ENCODE assay signal across 8 mouse cellular contexts in the genomic region with DNA sequence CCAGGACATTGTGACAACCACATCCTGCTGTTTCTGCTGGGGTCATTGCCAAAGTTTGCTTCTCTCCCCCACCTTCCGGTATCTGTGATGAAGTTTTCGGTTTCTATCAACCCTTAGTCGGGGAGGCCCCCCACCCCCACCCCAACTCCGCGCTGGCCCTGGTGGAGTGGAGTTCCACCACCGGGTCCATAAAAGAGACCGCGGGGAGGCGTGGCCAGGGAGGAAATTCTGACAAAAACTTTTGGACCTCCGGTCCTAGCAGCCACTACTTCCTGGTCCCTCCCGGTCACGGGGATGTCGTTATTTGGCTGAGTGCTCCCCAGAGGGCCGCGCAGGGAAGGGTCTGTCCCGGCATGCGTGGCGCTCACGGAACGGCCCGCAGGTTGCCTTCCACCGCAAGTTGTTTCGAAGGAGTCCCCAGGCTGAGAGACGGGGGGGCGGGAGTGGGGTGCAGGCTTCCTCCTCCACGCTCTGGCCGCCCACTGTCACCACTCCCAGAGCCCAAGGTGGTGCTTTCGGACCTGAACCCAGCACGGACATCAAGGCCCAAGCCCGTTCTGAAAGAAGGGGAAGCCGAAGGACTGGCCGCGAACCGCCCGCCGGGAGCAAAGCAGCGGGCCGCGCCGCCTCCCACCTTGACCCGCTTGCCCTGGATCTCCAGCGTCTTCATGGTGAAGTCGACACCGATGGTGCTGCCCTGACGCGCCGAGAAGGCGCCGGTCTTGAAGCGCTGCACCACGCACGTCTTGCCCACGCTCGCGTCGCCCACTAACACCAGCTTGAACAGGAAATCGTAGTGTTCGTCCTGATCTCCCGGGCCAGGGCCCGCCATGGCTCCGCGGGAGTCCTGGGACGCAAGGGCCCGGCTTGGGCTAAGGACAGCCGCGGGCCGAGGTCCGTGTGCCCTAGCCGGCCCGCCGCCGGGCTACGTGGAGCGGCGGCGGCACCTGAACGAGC. TPM values are rescaled to one million over a fixed set of nuclear protein-coding genes. Genes with fewer than 3 reads are reported as not detected.
DNase-seq lines count a peak whose midpoint lies in the region; ATAC-seq and TF ChIP-seq lines count a peak whose summit lies in the region.

No protein-coding gene starts in this region.

- H3K4me2 ChIP-seq in forebrain, embryonic 11.5 days (ENCODE audit: low read depth, low read length, severe bottlenecking) = peak overlapping the region; percentile 92
- peak overlapping the region; percentile 73 for H3K4me2 ChIP-seq in heart, embryonic 16.5 days (ENCODE audit: low read depth, low read length)
- peak overlapping the region; percentile 72 for H3K4me2 ChIP-seq in liver, postnatal 0 days (ENCODE audit: low read depth, low read length)
- H3K4me2 ChIP-seq in neural tube, embryonic 13.5 days = peak overlapping the region; percentile 94

- ATAC-seq in forebrain, embryonic 11.5 days (replicated peaks; ENCODE audit: low FRiP score) = peak; percentile 14; the same call in 1 of the 2 replicates
- peak; percentile 6 for ATAC-seq in heart, embryonic 16.5 days (replicated peaks; ENCODE audit: extremely low read depth, insufficient read depth, low FRiP score)
- ATAC-seq in liver, postnatal 0 days = peak; percentile 18
- peak; percentile 71 for ATAC-seq in neural tube, embryonic 13.5 days (ENCODE audit: low read depth)

- H3K9ac ChIP-seq in forebrain, embryonic 11.5 days (ENCODE audit: low read length) = peak overlapping the region; percentile 66
- H3K9ac ChIP-seq in heart, embryonic 16.5 days (ENCODE audit: low read length) = peak overlapping the region; percentile 85
- peak overlapping the region; percentile 93 for H3K9ac ChIP-seq in liver, postnatal 0 days (replicated peaks)
- peak overlapping the region; percentile 85 for H3K9ac ChIP-seq in neural tube, embryonic 13.5 days

- no peaks in the 10 kb centered on the region; the same call in 1 of the 2 replicates for H3K36me3 ChIP-seq in forebrain, embryonic 11.5 days (ENCODE audit: control insufficient read depth, insufficient read depth, low read length)
- peaks cover 7% of the 10 kb centered on the region; the same call in 1 of the 2 replicates for H3K36me3 ChIP-seq in heart, embryonic 16.5 days (ENCODE audit: control insufficient read depth, insufficient read depth)
- peaks cover 16% of the 10 kb centered on the region; the same call in 1 of the 2 replicates for H3K36me3 ChIP-seq in liver, postnatal 0 days (replicated peaks; ENCODE audit: insufficient read depth, low read length)
- peaks cover 32% of the 10 kb centered on the region for H3K36me3 ChIP-seq in neural tube, embryonic 13.5 days

- no peaks in the 10 kb centered on the region for H3K9me3 ChIP-seq in forebrain, embryonic 11.5 days (ENCODE audit: control insufficient read depth, low read length)
- H3K9me3 ChIP-seq in heart, embryonic 16.5 days (replicated peaks; ENCODE audit: control insufficient read depth, low read length) = no peaks in the 10 kb centered on the region
- H3K9me3 ChIP-seq in liver, postnatal 0 days (ENCODE audit: low read length) = no peaks in the 10 kb centered on the region
- H3K9me3 ChIP-seq in neural tube, embryonic 13.5 days = no peaks in the 10 kb centered on the region

- peak; percentile 85 for DNase-seq in 416B (ENCODE audit: low read depth)
- peak; percentile 85 for DNase-seq in adrenal gland, adult 2 months
- peak; percentile 65 for DNase-seq in forebrain, embryonic 11.5 days (ENCODE audit: low spot score)
- peak; percentile 86 for DNase-seq in kidney, postnatal 14 days
- peak; percentile 87 for DNase-seq in liver, postnatal 0 days
- peak; percentile 21 for DNase-seq in telencephalon, adult 2 months (ENCODE audit: low read depth, low spot score)

- H3K27me3 ChIP-seq in forebrain, embryonic 11.5 days (ENCODE audit: control insufficient read depth, insufficient read depth, low read length) = no peaks in the 10 kb centered on the region
- no peaks in the 10 kb centered on the region for H3K27me3 ChIP-seq in heart, embryonic 16.5 days (ENCODE audit: control insufficient read depth, insufficient read depth, low read length)
- no peaks in the 10 kb centered on the region for H3K27me3 ChIP-seq in liver, postnatal 0 days (ENCODE audit: insufficient read depth, low read length)
- no peaks in the 10 kb centered on the region for H3K27me3 ChIP-seq in neural tube, embryonic 13.5 days

- no peaks in the 10 kb centered on the region; the same call in 1 of the 2 replicates for H3K4me1 ChIP-seq in forebrain, embryonic 11.5 days (replicated peaks; ENCODE audit: control insufficient read depth, insufficient read depth, low read length)
- H3K4me1 ChIP-seq in heart, embryonic 16.5 days (ENCODE audit: control insufficient read depth, insufficient read depth, low read length) = peaks cover 17% of the 10 kb centered on the region
- H3K4me1 ChIP-seq in liver, postnatal 0 days (ENCODE audit: insufficient read depth) = peaks cover 40% of the 10 kb centered on the region
- H3K4me1 ChIP-seq in neural tube, embryonic 13.5 days (replicated peaks) = peaks cover 25% of the 10 kb centered on the region

- WGBS in forebrain, embryonic 11.5 days = 1% methylated on average over 77 of the region's 77 CpGs
- WGBS in heart, embryonic 16.5 days = under 1% methylated on average over 77 of the region's 77 CpGs
- WGBS in liver, postnatal 0 days (ENCODE audit: insufficient replicate concordance) = 2% methylated on average over 77 of the region's 77 CpGs
- 1% methylated on average over 76 of the region's 77 CpGs for WGBS in neural tube, embryonic 13.5 days

- 0 out of 2 replicates have a peak overlapping the region, but pooled peaks have one; percentile 6 for H3K27ac ChIP-seq in forebrain, embryonic 11.5 days (ENCODE audit: low read depth, low read length)
- H3K27ac ChIP-seq in heart, embryonic 16.5 days (ENCODE audit: low read length) = peak overlapping the region; percentile 59
- peak overlapping the region; percentile 100 for H3K27ac ChIP-seq in liver, postnatal 0 days (ENCODE audit: low read depth)
- H3K27ac ChIP-seq in neural tube, embryonic 13.5 days (replicated peaks) = peak overlapping the region; percentile 68

- no peak for TF ChIP-seq CTCF in liver, postnatal 0 days (IDR thresholded peaks at IDR 0.05; ENCODE audit: low read depth)

- H3K4me3 ChIP-seq in forebrain, embryonic 11.5 days (ENCODE audit: low read depth, low read length) = peak overlapping the region; percentile 67
- peak overlapping the region; percentile 74 for H3K4me3 ChIP-seq in heart, embryonic 16.5 days (ENCODE audit: low read length)
- peak overlapping the region; percentile 97 for H3K4me3 ChIP-seq in liver, postnatal 0 days (ENCODE audit: low read depth, low read length)
- H3K4me3 ChIP-seq in neural tube, embryonic 13.5 days = peak overlapping the region; percentile 75

- TF ChIP-seq EP300 in liver, postnatal 0 days (IDR thresholded peaks at IDR 0.05; ENCODE audit: low read depth) = peak; percentile 60; the same call in 1 of the 2 replicates

RNA-seq across cellular contexts. Expression of a gene that starts 1.0 kb away (rescaled TPM):
- 10 to 100 TPM; 28.0 to 28.2 TPM for total RNA-seq in adrenal gland, adult 2 months (2021)
- polyA plus RNA-seq in adrenal gland, adult 2 months (2012; rRNA removed) = 27.6 and 30.6 TPM in 2 replicates
- polyA plus RNA-seq in forebrain, embryonic 11.5 days (2014; fragmentation: Nextera tagmentation; extraction: Ambion mirVana) = 9.4 and 9.7 TPM in 2 replicates
- polyA plus RNA-seq in heart, embryonic 16.5 days (2015; fragmentation: Nextera tagmentation; extraction: Ambion mirVana) = 8.5 and 10.1 TPM in 2 replicates
- polyA plus RNA-seq in liver, postnatal 0 days (2015; fragmentation: Nextera tagmentation; extraction: Ambion mirVana) = 44.4 and 45.4 TPM in 2 replicates
- 8.8 and 9.2 TPM in 2 replicates for polyA plus RNA-seq in neural tube, embryonic 13.5 days (2015; fragmentation: Nextera tagmentation; extraction: Ambion mirVana)

RNA-seq across cellular contexts. Expression of a gene that starts 24.6 kb away (rescaled TPM):
- total RNA-seq in adrenal gland, adult 2 months (2021) = 1 to 10 TPM; 2.5 TPM
- 0.02 and 0.15 TPM in 2 replicates for polyA plus RNA-seq in adrenal gland, adult 2 months (2012; rRNA removed)
- 2.7 and 5.0 TPM in 2 replicates for polyA plus RNA-seq in forebrain, embryonic 11.5 days (2014; fragmentation: Nextera tagmentation; extraction: Ambion mirVana)
- 2.4 and 2.6 TPM in 2 replicates for polyA plus RNA-seq in heart, embryonic 16.5 days (2015; fragmentation: Nextera tagmentation; extraction: Ambion mirVana)
- 2.8 and 3.2 TPM in 2 replicates for polyA plus RNA-seq in liver, postnatal 0 days (2015; fragmentation: Nextera tagmentation; extraction: Ambion mirVana)
- 3.0 and 4.5 TPM in 2 replicates for polyA plus RNA-seq in neural tube, embryonic 13.5 days (2015; fragmentation: Nextera tagmentation; extraction: Ambion mirVana)

RNA-seq across cellular contexts. Expression of a gene that starts 27.6 kb away (rescaled TPM):
- total RNA-seq in adrenal gland, adult 2 months (2021) = 10 to 100 TPM; 44.4 to 55.6 TPM
- polyA plus RNA-seq in adrenal gland, adult 2 months (2012; rRNA removed) = 3.1 and 3.8 TPM in 2 replicates
- polyA plus RNA-seq in forebrain, embryonic 11.5 days (2014; fragmentation: Nextera tagmentation; extraction: Ambion mirVana) = 64.0 and 73.8 TPM in 2 replicates
- 21.5 and 29.1 TPM in 2 replicates for polyA plus RNA-seq in heart, embryonic 16.5 days (2015; fragmentation: Nextera tagmentation; extraction: Ambion mirVana)
- 19.7 and 19.8 TPM in 2 replicates for polyA plus RNA-seq in liver, postnatal 0 days (2015; fragmentation: Nextera tagmentation; extraction: Ambion mirVana)
- 28.9 and 31.0 TPM in 2 replicates for polyA plus RNA-seq in neural tube, embryonic 13.5 days (2015; fragmentation: Nextera tagmentation; extraction: Ambion mirVana)

RNA-seq across cellular contexts. Expression of a gene that starts 33.1 kb away (rescaled TPM):
- total RNA-seq in adrenal gland, adult 2 months (2021) = under 1 TPM in 1 of 2 experiments, not detected in 1; 0.45 TPM
- 0.84 and 1.0 TPM in 2 replicates for polyA plus RNA-seq in adrenal gland, adult 2 months (2012; rRNA removed)
- 2.5 and 2.8 TPM in 2 replicates for polyA plus RNA-seq in forebrain, embryonic 11.5 days (2014; fragmentation: Nextera tagmentation; extraction: Ambion mirVana)
- 3.3 and 3.4 TPM in 2 replicates for polyA plus RNA-seq in heart, embryonic 16.5 days (2015; fragmentation: Nextera tagmentation; extraction: Ambion mirVana)
- polyA plus RNA-seq in liver, postnatal 0 days (2015; fragmentation: Nextera tagmentation; extraction: Ambion mirVana) = 36.5 and 38.0 TPM in 2 replicates
- 0.94 and 1.1 TPM in 2 replicates for polyA plus RNA-seq in neural tube, embryonic 13.5 days (2015; fragmentation: Nextera tagmentation; extraction: Ambion mirVana)

RNA-seq across cellular contexts. Expression of a gene that starts 39.9 kb away (rescaled TPM):
- total RNA-seq in adrenal gland, adult 2 months (2021) = 100 to 1,000 TPM; 333 to 380 TPM
- polyA plus RNA-seq in adrenal gland, adult 2 months (2012; rRNA removed) = 73.9 and 76.1 TPM in 2 replicates
- polyA plus RNA-seq in forebrain, embryonic 11.5 days (2014; fragmentation: Nextera tagmentation; extraction: Ambion mirVana) = 1,299 and 1,307 TPM in 2 replicates
- 713 and 783 TPM in 2 replicates for polyA plus RNA-seq in heart, embryonic 16.5 days (2015; fragmentation: Nextera tagmentation; extraction: Ambion mirVana)
- 445 and 452 TPM in 2 replicates for polyA plus RNA-seq in liver, postnatal 0 days (2015; fragmentation: Nextera tagmentation; extraction: Ambion mirVana)
- polyA plus RNA-seq in neural tube, embryonic 13.5 days (2015; fragmentation: Nextera tagmentation; extraction: Ambion mirVana) = 571 and 620 TPM in 2 replicates

Comparison
In these comparisons a context has a peak if more than half of its experiments do, and no peak if none do; other contexts are left out.
1. Peak in every context shown above with its lines: DNase-seq, ATAC-seq, H3K4me3 ChIP-seq and H3K27ac ChIP-seq.
2. DNase-seq: peak in every context shown above with its lines; median percentile 87 in liver, postnatal 0 days; 86 in kidney, postnatal 14 days; 85 in 416B; 85 in adrenal gland, adult 2 months; 65 in forebrain, embryonic 11.5 days; 21 in telencephalon, adult 2 months.
3. ATAC-seq: peak in every context shown above with its lines; median percentile 71 in neural tube, embryonic 13.5 days; 18 in liver, postnatal 0 days; 14 in forebrain, embryonic 11.5 days; 6 in heart, embryonic 16.5 days.
4. H3K27ac ChIP-seq: peak in every context shown above with its lines; median percentile 100 in liver, postnatal 0 days; 68 in neural tube, embryonic 13.5 days; 59 in heart, embryonic 16.5 days; 6 in forebrain, embryonic 11.5 days.